Mouse (Mus musculus): ENCODE measurements around the gene Hist1h3g. TPM values are rescaled to one million over a fixed set of nuclear protein-coding genes. Genes with fewer than 3 reads are reported as not detected.

Hist1h3g gene
- polyA plus RNA-seq, 1 experiment from 2014 or later, result 6.9 TPM

GRCm38 (mm10) chr13:23516822-23517602, 18.2 kb upstream of the Hist1h3g start:
- under 1% methylated on average over 19 of the region's 19 CpGs for whole genome bisulfite sequencing
- Histone ChIP-seq H3K9ac (peak overlapping the region; percentile 36; the same call in 1 of the 2 replicates), H3K27ac (peak overlapping the region; percentile 86)

GRCm38 (mm10) chr13:23517603-23518294, 17.5 kb upstream of the Hist1h3g start:
- peak overlapping the region; percentile 86 for H3K27ac ChIP-seq
- peak overlapping the region; percentile 77 for H3K4me2 ChIP-seq
- no peaks in the 10 kb centered on the region for H3K36me3 ChIP-seq
- H3K27me3 ChIP-seq, result no peaks in the 10 kb centered on the region
- ATAC-seq (replicated peaks; ENCODE audit: low FRiP score), result peak; percentile 90
- H3K9ac ChIP-seq, result peak overlapping the region; percentile 34; the same call in 1 of the 2 replicates
- H3K4me3 ChIP-seq (replicated peaks), result peak overlapping the region; percentile 54
- H3K9me3 ChIP-seq (replicated peaks), result no peaks in the 10 kb centered on the region
- H3K4me1 ChIP-seq, result peaks cover 8% of the 10 kb centered on the region
- under 1% methylated on average over 27 of the region's 27 CpGs for WGBS

More at GRCm38 (mm10) chr13:23516822-23517602, 18.2 kb upstream of the Hist1h3g start:
- H3K36me3 ChIP-seq, result no peaks in the 10 kb centered on the region
- H3K9me3 ChIP-seq (replicated peaks), result no peaks in the 10 kb centered on the region
- H3K4me1 ChIP-seq, result peaks cover 8% of the 10 kb centered on the region
- peak overlapping the region; percentile 77 for H3K4me2 ChIP-seq
- peak overlapping the region; percentile 54 for H3K4me3 ChIP-seq (replicated peaks)
- no peaks in the 10 kb centered on the region for H3K27me3 ChIP-seq
- peak; percentile 66; the same call in 1 of the 2 replicates for ATAC-seq (replicated peaks; ENCODE audit: low FRiP score)

- Histone ChIP-seq H3K36me3 (no peaks in the 10 kb centered on the region), H3K9me3 (replicated peaks) (no peaks in the 10 kb centered on the region), H3K4me1 (peaks cover 8% of the 10 kb centered on the region), H3K27me3 (no peaks in the 10 kb centered on the region), H3K27ac (peak overlapping the region; percentile 51; the same call in 1 of the 2 replicates), H3K4me3 (replicated peaks) (peak overlapping the region; percentile 54), H3K9ac (0 out of 2 replicates have a peak overlapping the region, but pooled peaks have one; percentile 26), H3K4me2 (peak overlapping the region; percentile 77)
- WGBS, result 1% methylated on average over 6 of the region's 6 CpGs
- peak; percentile 0; the same call in 1 of the 2 replicates for ATAC-seq (replicated peaks; ENCODE audit: low FRiP score)
These were observed 17.0 kb upstream of the Hist1h3g start for GRCm38 (mm10) chr13:23518295-23518603.

- Histone ChIP-seq H3K36me3 (no peaks in the 10 kb centered on the region), H3K4me3 (replicated peaks) (peak overlapping the region; percentile 54), H3K4me1 (peaks cover 8% of the 10 kb centered on the region), H3K27me3 (no peaks in the 10 kb centered on the region), H3K27ac (peak overlapping the region; percentile 71), H3K9me3 (replicated peaks) (no peaks in the 10 kb centered on the region), H3K9ac (0 out of 2 replicates have a peak overlapping the region, but pooled peaks have one; percentile 27), H3K4me2 (peak overlapping the region; percentile 77)
- peak; percentile 61 for ATAC-seq (replicated peaks; ENCODE audit: low FRiP score)
- under 1% methylated on average over 6 of the region's 6 CpGs for WGBS
These were observed 16.3 kb upstream of the Hist1h3g start for GRCm38 (mm10) chr13:23518885-23519284.

- Histone ChIP-seq H3K9me3 (replicated peaks) (no peaks in the 10 kb centered on the region), H3K4me3 (replicated peaks) (peak overlapping the region; percentile 54), H3K27me3 (no peaks in the 10 kb centered on the region), H3K9ac (0 out of 2 replicates have a peak overlapping the region, but pooled peaks have one; percentile 27), H3K27ac (peak overlapping the region; percentile 71), H3K4me1 (peaks cover 8% of the 10 kb centered on the region), H3K36me3 (no peaks in the 10 kb centered on the region), H3K4me2 (peak overlapping the region; percentile 77)
- under 1% methylated on average over 10 of the region's 10 CpGs for WGBS
- ATAC-seq (replicated peaks; ENCODE audit: low FRiP score), result peak; percentile 40
These were observed 15.8 kb upstream of the Hist1h3g start for GRCm38 (mm10) chr13:23519416-23519815.

GRCm38 (mm10) chr13:23521703-23522102, 13.5 kb upstream of the Hist1h3g start:
- H3K27ac ChIP-seq, result no peak overlapping the region
- H3K9me3 ChIP-seq (replicated peaks), result no peaks in the 10 kb centered on the region
- ATAC-seq (replicated peaks; ENCODE audit: low FRiP score), result no peak
- peak overlapping the region; percentile 10 for H3K4me3 ChIP-seq (replicated peaks)
- WGBS, result under 1% methylated on average over 14 of the region's 14 CpGs
- H3K9ac ChIP-seq, result no peak overlapping the region
- H3K36me3 ChIP-seq, result no peaks in the 10 kb centered on the region
- H3K27me3 ChIP-seq, result no peaks in the 10 kb centered on the region
- H3K4me2 ChIP-seq, result peak overlapping the region; percentile 44
- H3K4me1 ChIP-seq, result peaks cover 14% of the 10 kb centered on the region; the same call in 1 of the 2 replicates

GRCm38 (mm10) chr13:23523976-23524375, 11.2 kb upstream of the Hist1h3g start:
- Histone ChIP-seq H3K27me3 (no peaks in the 10 kb centered on the region), H3K9me3 (replicated peaks) (no peaks in the 10 kb centered on the region), H3K4me2 (no peak overlapping the region), H3K9ac (no peak overlapping the region), H3K36me3 (no peaks in the 10 kb centered on the region), H3K4me1 (peaks cover 22% of the 10 kb centered on the region), H3K4me3 (replicated peaks) (no peak overlapping the region), H3K27ac (no peak overlapping the region)
- no peak for ATAC-seq (replicated peaks; ENCODE audit: low FRiP score)
- WGBS, result 54% methylated on average over 5 of the region's 5 CpGs

GRCm38 (mm10) chr13:23524654-23525053, 10.6 kb upstream of the Hist1h3g start:
- Histone ChIP-seq H3K4me3 (replicated peaks) (no peak overlapping the region), H3K27me3 (no peaks in the 10 kb centered on the region), H3K9ac (no peak overlapping the region), H3K4me1 (peaks cover 25% of the 10 kb centered on the region), H3K9me3 (replicated peaks) (no peaks in the 10 kb centered on the region), H3K27ac (no peak overlapping the region), H3K36me3 (no peaks in the 10 kb centered on the region), H3K4me2 (peak overlapping the region; percentile 20)
- 9% methylated on average over 5 of the region's 5 CpGs for WGBS
- ATAC-seq (replicated peaks; ENCODE audit: low FRiP score), result no peak

GRCm38 (mm10) chr13:23525901-23526300, 9.3 kb upstream of the Hist1h3g start:
- ATAC-seq (replicated peaks; ENCODE audit: low FRiP score), result no peak
- under 1% methylated on average over 10 of the region's 10 CpGs for WGBS

GRCm38 (mm10) chr13:23526312-23526711, 8.9 kb upstream of the Hist1h3g start:
- H3K36me3 ChIP-seq, result no peaks in the 10 kb centered on the region
- peak overlapping the region; percentile 45 for H3K4me3 ChIP-seq (replicated peaks)
- peak overlapping the region; percentile 18; the same call in 1 of the 2 replicates for H3K9ac ChIP-seq
- no peaks in the 10 kb centered on the region for H3K9me3 ChIP-seq (replicated peaks)
- peak; percentile 30; the same call in 1 of the 2 replicates for ATAC-seq (replicated peaks; ENCODE audit: low FRiP score)
- H3K4me2 ChIP-seq, result peak overlapping the region; percentile 61
- under 1% methylated on average over 17 of the region's 17 CpGs for WGBS
- peaks cover 22% of the 10 kb centered on the region for H3K4me1 ChIP-seq
- H3K27me3 ChIP-seq, result no peaks in the 10 kb centered on the region
- peak overlapping the region; percentile 66 for H3K27ac ChIP-seq

More at GRCm38 (mm10) chr13:23525901-23526300, 9.3 kb upstream of the Hist1h3g start:
- H3K27me3 ChIP-seq, result no peaks in the 10 kb centered on the region
- H3K27ac ChIP-seq, result no peak overlapping the region
- H3K4me1 ChIP-seq, result peaks cover 22% of the 10 kb centered on the region
- H3K4me3 ChIP-seq (replicated peaks), result peak overlapping the region; percentile 45
- peak overlapping the region; percentile 18; the same call in 1 of the 2 replicates for H3K9ac ChIP-seq
- no peaks in the 10 kb centered on the region for H3K9me3 ChIP-seq (replicated peaks)
- H3K36me3 ChIP-seq, result no peaks in the 10 kb centered on the region
- peak overlapping the region; percentile 61 for H3K4me2 ChIP-seq

GRCm38 (mm10) chr13:23529005-23529404, 6.2 kb upstream of the Hist1h3g start:
- Histone ChIP-seq H3K4me1 (peaks cover 35% of the 10 kb centered on the region), H3K27ac (peak overlapping the region; percentile 49; the same call in 1 of the 2 replicates), H3K9me3 (replicated peaks) (no peaks in the 10 kb centered on the region), H3K27me3 (no peaks in the 10 kb centered on the region), H3K9ac (no peak overlapping the region), H3K4me2 (peak overlapping the region; percentile 58), H3K4me3 (replicated peaks) (no peak overlapping the region), H3K36me3 (no peaks in the 10 kb centered on the region)
- 37% methylated on average over 5 of the region's 5 CpGs for WGBS
- peak; percentile 24 for ATAC-seq (replicated peaks; ENCODE audit: low FRiP score)
